Mouse (Mus musculus) stomach, postnatal 0 days (tissue): ENCODE results near the gene Src.

ENCODE experiments used
- CTCF ChIP-seq: IDR thresholded peaks from 2 replicates; pipeline ENCODE4 v1.5.1; 2016; ENCODE audit warnings: antibody characterized with exemption, low read depth, mild to moderate bottlenecking, moderate library complexity
- EP300 ChIP-seq: optimal IDR thresholded peaks from 2 replicates; pipeline ENCODE3; 2016; ENCODE audit warnings: antibody characterized with exemption

- TF ChIP-seq EP300: no peak
- TF ChIP-seq CTCF: no peak
Measured at GRCm38 (mm10) chr2:157399797-157400196, 18.4 kb upstream of the Src start.
